ENCODE assay signal across 9 mouse cellular contexts in genomic region chr7:112743621-112744395, GRCm38 (mm10).
A peak's percentile ranks its signal among the peaks of the same experiment; 100 is the strongest.
DNase-seq lines count a peak whose midpoint lies in the region; ATAC-seq lines count a peak whose summit lies in the region.
"Had no signal": no experiment of that assay in that cellular context is flagged by ENCODE, and none has a peak within 500 bp of the region (broad histone marks: within the 10 kb centered on the region; RNA-seq: fewer than 3 reads in every experiment).

No protein-coding gene starts in this region.

- peak; percentile 53 for DNase-seq in adrenal gland, postnatal 10 days
- no peak for DNase-seq in adrenal gland, adult 8-10 months
- peak; percentile 77 for DNase-seq in forebrain, embryonic 14.5 days (ENCODE audit: low spot score)
- DNase-seq in spleen, postnatal 36 days (ENCODE audit: low spot score in 2 of 2), result no peak

- peak overlapping the region; percentile 58; the same call in 1 of the 2 replicates for H3K27ac ChIP-seq in forebrain, embryonic 14.5 days (ENCODE audit: low read depth, low read length)
- H3K27ac ChIP-seq in hindbrain, embryonic 13.5 days, result peak overlapping the region; percentile 56; the same call in 1 of the 2 replicates
- peak overlapping the region; percentile 80 for H3K27ac ChIP-seq in limb, embryonic 15.5 days
- H3K27ac ChIP-seq in neural tube, embryonic 15.5 days (replicated peaks), result peak overlapping the region; percentile 33; the same call in 1 of the 2 replicates

- H3K36me3 ChIP-seq in forebrain, embryonic 14.5 days (ENCODE audit: control insufficient read depth, insufficient read depth, low read length), result no peaks in the 10 kb centered on the region
- no peaks in the 10 kb centered on the region for H3K36me3 ChIP-seq in hindbrain, embryonic 13.5 days
- H3K36me3 ChIP-seq in limb, embryonic 15.5 days, result no peaks in the 10 kb centered on the region
- no peaks in the 10 kb centered on the region for H3K36me3 ChIP-seq in neural tube, embryonic 15.5 days

- ATAC-seq in forebrain, embryonic 14.5 days, result peak; percentile 78
- peak; percentile 69; the same call in 1 of the 2 replicates for ATAC-seq in hindbrain, embryonic 13.5 days (ENCODE audit: low FRiP score)
- peak; percentile 79 for ATAC-seq in limb, embryonic 15.5 days (ENCODE audit: insufficient number of reproducible peaks, low FRiP score, low TSS enrichment, low read depth)
- 0 out of 2 replicates have a peak, but pooled peaks have one; percentile 39 for ATAC-seq in neural tube, embryonic 15.5 days (ENCODE audit: low FRiP score)
- no peak for ATAC-seq in erythroid progenitor cell, adult 5-6 weeks (replicated peaks; ENCODE audit: low FRiP score, poor library complexity, severe bottlenecking)

- H3K9me3 ChIP-seq in forebrain, embryonic 14.5 days (replicated peaks; ENCODE audit: control insufficient read depth, low read length), result no peaks in the 10 kb centered on the region
- no peaks in the 10 kb centered on the region for H3K9me3 ChIP-seq in hindbrain, embryonic 13.5 days
- H3K9me3 ChIP-seq in limb, embryonic 15.5 days, result no peaks in the 10 kb centered on the region
- no peaks in the 10 kb centered on the region for H3K9me3 ChIP-seq in neural tube, embryonic 15.5 days (replicated peaks)

- H3K9ac ChIP-seq in forebrain, embryonic 14.5 days (ENCODE audit: low read length), result peak overlapping the region; percentile 21; the same call in 1 of the 2 replicates
- H3K9ac ChIP-seq in hindbrain, embryonic 13.5 days, result no peak overlapping the region
- no peak overlapping the region for H3K9ac ChIP-seq in limb, embryonic 15.5 days
- H3K9ac ChIP-seq in neural tube, embryonic 15.5 days (replicated peaks), result peak overlapping the region; percentile 34; the same call in 1 of the 2 replicates

- H3K4me2 ChIP-seq in forebrain, embryonic 14.5 days (ENCODE audit: low read length), result peak overlapping the region; percentile 20; the same call in 1 of the 2 replicates
- H3K4me2 ChIP-seq in hindbrain, embryonic 13.5 days, result peak overlapping the region; percentile 32
- H3K4me2 ChIP-seq in limb, embryonic 15.5 days, result peak overlapping the region; percentile 26
- peak overlapping the region; percentile 20 for H3K4me2 ChIP-seq in neural tube, embryonic 15.5 days

- peaks cover 46% of the 10 kb centered on the region for H3K4me1 ChIP-seq in forebrain, embryonic 14.5 days (ENCODE audit: control insufficient read depth, insufficient read depth, low read length)
- peaks cover 51% of the 10 kb centered on the region for H3K4me1 ChIP-seq in hindbrain, embryonic 13.5 days (replicated peaks)
- peaks cover 44% of the 10 kb centered on the region for H3K4me1 ChIP-seq in limb, embryonic 15.5 days
- peaks cover 42% of the 10 kb centered on the region for H3K4me1 ChIP-seq in neural tube, embryonic 15.5 days

- 3% methylated on average over 11 of the region's 11 CpGs for WGBS in forebrain, embryonic 14.5 days
- 5% methylated on average over 11 of the region's 11 CpGs for WGBS in hindbrain, embryonic 13.5 days
- WGBS in limb, embryonic 15.5 days, result 5% methylated on average over 11 of the region's 11 CpGs
- 4% methylated on average over 11 of the region's 11 CpGs for WGBS in neural tube, embryonic 15.5 days

- H3K27me3 ChIP-seq in forebrain, embryonic 14.5 days (replicated peaks; ENCODE audit: control insufficient read depth, insufficient read depth, low read length), result no peaks in the 10 kb centered on the region
- no peaks in the 10 kb centered on the region for H3K27me3 ChIP-seq in hindbrain, embryonic 13.5 days
- no peaks in the 10 kb centered on the region for H3K27me3 ChIP-seq in limb, embryonic 15.5 days
- no peaks in the 10 kb centered on the region for H3K27me3 ChIP-seq in neural tube, embryonic 15.5 days (replicated peaks)

- no peak overlapping the region for H3K4me3 ChIP-seq in forebrain, embryonic 14.5 days (ENCODE audit: low read depth, low read length)
- no peak overlapping the region for H3K4me3 ChIP-seq in hindbrain, embryonic 13.5 days
- no peak overlapping the region for H3K4me3 ChIP-seq in limb, embryonic 15.5 days
- no peak overlapping the region for H3K4me3 ChIP-seq in neural tube, embryonic 15.5 days (replicated peaks)
- H3K4me3 ChIP-seq: erythroblast, embryonic 14.5 days had no signal

Comparison
In these comparisons a context has a peak if more than half of its experiments do, and no peak if none do; other contexts are left out.
1. DNase-seq: peak in adrenal gland, postnatal 10 days (single experiment) and forebrain, embryonic 14.5 days (single experiment); none in adrenal gland, adult 8-10 months (single experiment) and spleen, postnatal 36 days (0 of 2).
2. H3K9ac ChIP-seq: peak in forebrain, embryonic 14.5 days (single experiment) and neural tube, embryonic 15.5 days (single experiment); none in hindbrain, embryonic 13.5 days (single experiment) and limb, embryonic 15.5 days (single experiment).
3. Peak in every context shown above with its lines, with median percentiles within 50 percentile points of each other: H3K27ac ChIP-seq and H3K4me2 ChIP-seq.